Mouse (Mus musculus) midbrain, embryonic 12.5 days (tissue): Measurements from ENCODE around the gene Calm3. TPM values are rescaled to one million over a fixed set of nuclear protein-coding genes. Genes with fewer than 3 reads are reported as not detected.
A peak's percentile ranks its signal among the peaks of the same experiment; 100 is the strongest.

ENCODE experiments used
- ATAC-seq: fragments of 200-750 bp; cut with Nextera tagmentation; 2 replicates; pipeline ENCODE4 v1.8.0; 2017; ENCODE audit warnings: low read depth, moderate TSS enrichment, moderate library complexity; ENCODE audit not compliant: low FRiP score
- H3K27ac ChIP-seq: fragments of 300-500 bp; sonication (generic); replicated peaks from 2 replicates; pipeline ENCODE4 v1.5.1; 2016; ENCODE audit warnings: mild to moderate bottlenecking
- H3K27me3 ChIP-seq: fragments of 300-500 bp; sonication (generic); 2 replicates; pipeline ENCODE4 v1.6.1; 2016; ENCODE audit warnings: mild to moderate bottlenecking
- H3K36me3 ChIP-seq: fragments of 300-500 bp; sonication (generic); 2 replicates; pipeline ENCODE4 v1.6.1; 2016
- H3K4me1 ChIP-seq: fragments of 300-500 bp; sonication (generic); 2 replicates; pipeline ENCODE4 v1.6.1; 2016
- H3K4me2 ChIP-seq: fragments of 300-500 bp; sonication (generic); replicated peaks from 2 replicates; pipeline ENCODE4 v1.6.1; 2016; ENCODE audit warnings: mild to moderate bottlenecking, moderate library complexity
- H3K4me3 ChIP-seq: fragments of 300-500 bp; sonication (generic); 2 replicates; pipeline ENCODE4 v1.5.1; 2016; ENCODE audit warnings: mild to moderate bottlenecking
- H3K9ac ChIP-seq: fragments of 300-500 bp; sonication (generic); replicated peaks from 2 replicates; pipeline ENCODE4 v1.6.1; 2016; ENCODE audit warnings: mild to moderate bottlenecking, moderate library complexity
- H3K9me3 ChIP-seq: fragments of 300-500 bp; sonication (generic); 2 replicates; pipeline ENCODE4 v1.6.1; 2016; ENCODE audit warnings: mild to moderate bottlenecking
- WGBS: fragments of 180-500 bp; shearing (Covaris S2); methylation state at CpG from one replicate; pipeline ENCODE4 v1.1.7; 2016; 5-methylcytosine and 5-hydroxymethylcytosine counted together
- polyA plus RNA-seq: library from polyadenylated mRNA; unstranded; fragments of >200 nt; fragmentation: Nextera tagmentation; extraction: Ambion mirVana; gene quantifications from 2 replicates; pipeline ENCODE4 v1.2.1, GENCODE M21; 2016

Gene Calm3
- polyA plus RNA-seq, 1 experiment from 2014 or later: 224 TPM

DNA sequence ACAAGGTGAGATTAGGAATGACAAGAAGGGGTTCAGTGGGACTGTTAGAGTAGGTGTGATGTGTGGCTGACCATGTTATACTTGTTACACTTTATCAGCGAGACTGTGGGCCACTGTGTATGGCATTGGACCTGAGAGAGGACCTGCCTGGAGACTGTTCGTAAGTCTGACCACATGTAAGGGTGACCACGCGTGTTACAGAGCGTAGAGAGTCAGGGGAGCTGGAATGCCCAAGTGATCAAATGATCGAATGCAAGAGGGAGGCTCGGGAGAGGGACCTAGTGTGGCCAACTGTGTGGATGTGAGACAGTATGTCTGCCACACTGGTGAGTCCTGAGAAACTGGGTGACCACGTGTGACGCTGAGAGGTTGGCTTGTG, 31.6 kb downstream of the Calm3 start:
- H3K27ac ChIP-seq: no peak overlapping the region
- peak overlapping the region; percentile 35 for H3K4me3 ChIP-seq
- peaks cover 41% of the 10 kb centered on the region for H3K4me1 ChIP-seq

GRCm38 (mm10) chr7:16891641-16892351, 32.1 kb downstream of the Calm3 start, which contains the start of gene Gng8:
Gng8 (plus strand) TSS chr7:16891786.
- Histone ChIP-seq H3K36me3 (peaks cover 9% of the 10 kb centered on the region), H3K4me1 (peaks cover 41% of the 10 kb centered on the region), H3K27ac (peak within 1 kb of the TSS; percentile 55), H3K9me3 (no peaks in the 10 kb centered on the region), H3K4me3 (peak within 1 kb of the TSS; percentile 35), H3K27me3 (peaks cover 79% of the 10 kb centered on the region), H3K9ac (peak within 1 kb of the TSS; percentile 41), H3K4me2 (peak within 1 kb of the TSS; percentile 58)
- WGBS: under 1% methylated on average over 30 of the region's 30 CpGs
- peak; percentile 78 for ATAC-seq

More for the DNA sequence above, 31.6 kb downstream of the Calm3 start:
- peaks cover 6% of the 10 kb centered on the region; the same call in 1 of the 2 replicates for H3K36me3 ChIP-seq
- 40% methylated on average over 9 of the region's 9 CpGs for WGBS
- peak overlapping the region; percentile 58 for H3K4me2 ChIP-seq
- no peak overlapping the region for H3K9ac ChIP-seq
- peaks cover 75% of the 10 kb centered on the region for H3K27me3 ChIP-seq
- ATAC-seq: no peak
- H3K9me3 ChIP-seq: no peaks in the 10 kb centered on the region

DNA sequence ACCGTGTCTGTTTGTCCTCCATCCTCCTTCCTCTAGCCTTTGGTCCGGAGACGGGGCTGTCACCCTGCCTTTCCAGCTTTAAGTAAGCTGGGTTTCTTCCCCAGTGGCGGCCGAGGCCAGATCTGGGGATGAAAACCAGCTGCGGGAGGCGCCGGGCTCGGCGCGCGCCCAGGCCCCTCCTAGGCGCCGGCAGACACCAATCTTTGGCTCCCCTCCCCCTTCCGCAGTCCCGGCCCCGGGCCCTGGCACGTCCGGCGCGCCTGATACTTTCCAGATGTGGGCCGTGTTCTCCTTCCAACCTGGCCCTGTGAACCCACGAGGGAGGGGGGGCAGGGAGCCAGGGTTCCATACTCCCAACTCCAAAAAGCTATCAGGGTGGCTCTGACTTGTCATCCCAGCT, 33.0 kb downstream of the Calm3 start:
- no peak for ATAC-seq
- H3K9me3 ChIP-seq: peaks cover 2% of the 10 kb centered on the region
- H3K9ac ChIP-seq: peak overlapping the region; percentile 41
- H3K36me3 ChIP-seq: peaks cover 18% of the 10 kb centered on the region
- 2% methylated on average over 23 of the region's 23 CpGs for WGBS
- H3K27me3 ChIP-seq: peaks cover 88% of the 10 kb centered on the region
- H3K27ac ChIP-seq: peak overlapping the region; percentile 55; the same call in 1 of the 2 replicates
- H3K4me1 ChIP-seq: peaks cover 41% of the 10 kb centered on the region
- H3K4me2 ChIP-seq: peak overlapping the region; percentile 58
- peak overlapping the region; percentile 35 for H3K4me3 ChIP-seq

- Histone ChIP-seq H3K9me3 (peaks cover 6% of the 10 kb centered on the region), H3K4me2 (peak overlapping the region; percentile 58; the same call in 1 of the 2 replicates), H3K4me1 (peaks cover 40% of the 10 kb centered on the region), H3K9ac (peak overlapping the region; percentile 41), H3K4me3 (peak overlapping the region; percentile 35; the same call in 1 of the 2 replicates), H3K36me3 (peaks cover 22% of the 10 kb centered on the region), H3K27me3 (peaks cover 92% of the 10 kb centered on the region), H3K27ac (peak overlapping the region; percentile 55; the same call in 1 of the 2 replicates)
- 40% methylated on average over 6 of the region's 6 CpGs for WGBS
- ATAC-seq: no peak
Measured at GRCm38 (mm10) chr7:16890536-16890935, 33.4 kb downstream of the Calm3 start.

- 37% methylated on average over 55 of the region's 59 CpGs for WGBS
- peaks cover 85% of the 10 kb centered on the region for H3K27me3 ChIP-seq
- peaks cover 38% of the 10 kb centered on the region for H3K36me3 ChIP-seq
Measured at GRCm38 (mm10) chr7:16885905-16886304, 38.0 kb downstream of the Calm3 start.

DNA sequence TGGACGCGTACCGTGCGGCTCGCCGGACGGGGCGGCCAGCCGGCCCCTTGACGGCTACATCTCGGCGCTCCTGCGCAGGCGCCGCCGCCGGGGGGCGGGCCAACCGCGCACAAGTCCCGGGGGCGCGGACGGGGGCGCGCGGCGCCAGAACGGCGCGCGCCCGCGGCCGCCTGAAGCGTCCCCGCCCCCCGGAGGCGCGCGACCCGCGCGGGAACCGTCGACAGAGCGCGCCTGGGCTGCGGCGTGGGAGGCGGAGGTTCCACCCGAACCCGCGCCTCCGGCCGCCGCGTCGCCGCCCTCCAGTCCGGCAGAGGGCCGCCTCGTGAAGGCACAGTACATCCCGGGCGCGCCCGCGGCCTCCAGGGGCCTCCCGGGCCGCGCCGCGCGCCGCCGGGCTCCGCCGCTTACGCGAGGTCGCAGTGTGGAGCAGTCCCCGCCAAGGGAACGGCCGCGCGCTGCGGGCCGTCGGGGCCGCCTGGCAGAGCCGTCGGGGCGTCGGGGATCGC, 38.6 kb downstream of the Calm3 start:
- no peak overlapping the region for H3K27ac ChIP-seq
- H3K9me3 ChIP-seq: peaks cover 9% of the 10 kb centered on the region
- peak overlapping the region; percentile 37 for H3K4me2 ChIP-seq
- H3K36me3 ChIP-seq: peaks cover 38% of the 10 kb centered on the region
- H3K27me3 ChIP-seq: peaks cover 79% of the 10 kb centered on the region
- peak overlapping the region; percentile 32 for H3K4me3 ChIP-seq
- peaks cover 4% of the 10 kb centered on the region for H3K4me1 ChIP-seq
- H3K9ac ChIP-seq: no peak overlapping the region; the same call in 1 of the 2 replicates
- WGBS: 11% methylated on average over 76 of the region's 95 CpGs
- peak; percentile 61 for ATAC-seq

More at GRCm38 (mm10) chr7:16885905-16886304, 38.0 kb downstream of the Calm3 start:
- peak overlapping the region; percentile 32 for H3K4me3 ChIP-seq
- H3K4me2 ChIP-seq: no peak overlapping the region
- H3K4me1 ChIP-seq: peaks cover 4% of the 10 kb centered on the region
- 0 out of 2 replicates have a peak, but pooled peaks have one; percentile 5 for ATAC-seq
- H3K9me3 ChIP-seq: peaks cover 9% of the 10 kb centered on the region
- H3K27ac ChIP-seq: no peak overlapping the region
- H3K9ac ChIP-seq: no peak overlapping the region

DNA sequence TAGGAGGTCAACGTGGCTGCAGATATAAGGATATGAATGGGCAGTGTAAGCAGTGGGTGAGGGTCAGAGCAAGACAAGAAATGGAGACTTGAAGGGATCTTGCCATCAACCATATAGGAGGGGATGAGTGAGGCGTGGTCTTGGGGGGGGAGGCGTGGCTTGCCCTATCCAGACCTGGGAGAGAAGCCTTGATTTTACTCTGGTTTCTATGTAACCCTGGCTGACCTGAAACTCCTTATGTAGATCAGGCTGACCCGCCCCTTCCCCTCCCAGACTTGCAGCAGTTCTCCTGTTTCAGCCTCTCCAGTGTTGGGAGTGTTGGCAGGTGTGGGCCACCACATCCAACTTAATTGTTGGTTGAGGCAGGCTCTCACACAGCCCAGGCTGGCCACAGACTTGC, 39.6 kb downstream of the Calm3 start:
- peaks cover 9% of the 10 kb centered on the region for H3K9me3 ChIP-seq
- no peak overlapping the region for H3K4me2 ChIP-seq
- H3K4me1 ChIP-seq: peaks cover 13% of the 10 kb centered on the region
- H3K9ac ChIP-seq: no peak overlapping the region
- no peak for ATAC-seq
- no peak overlapping the region for H3K27ac ChIP-seq
- H3K36me3 ChIP-seq: peaks cover 38% of the 10 kb centered on the region
- WGBS: 71% methylated on average over 4 of the region's 4 CpGs
- peaks cover 70% of the 10 kb centered on the region for H3K27me3 ChIP-seq
- H3K4me3 ChIP-seq: no peak overlapping the region

DNA sequence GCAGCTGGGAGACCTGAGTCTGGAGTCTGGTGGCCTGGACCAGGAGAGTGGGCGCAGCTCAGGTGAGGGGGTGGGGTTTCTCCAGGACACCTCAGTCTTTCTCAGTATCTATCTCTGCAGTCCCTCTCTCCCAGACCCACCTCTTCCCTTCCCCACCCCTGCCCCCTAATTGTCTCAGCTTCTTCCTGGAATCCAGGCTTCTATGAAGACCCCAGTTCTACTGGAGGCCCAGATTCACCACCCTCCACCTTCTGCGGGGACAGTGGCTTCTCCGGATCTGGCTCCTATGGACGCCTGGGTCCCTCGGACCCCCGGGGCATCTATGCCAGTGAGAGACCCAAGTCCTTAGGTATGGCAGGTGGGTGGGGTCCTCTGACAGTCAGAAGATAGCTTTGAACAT, 40.8 kb downstream of the Calm3 start:
- WGBS: 97% methylated on average over 6 of the region's 6 CpGs
- Histone ChIP-seq H3K27ac (no peak overlapping the region), H3K4me3 (no peak overlapping the region), H3K27me3 (peaks cover 59% of the 10 kb centered on the region), H3K9me3 (peaks cover 9% of the 10 kb centered on the region), H3K36me3 (peaks cover 38% of the 10 kb centered on the region), H3K4me2 (no peak overlapping the region), H3K9ac (no peak overlapping the region), H3K4me1 (peaks cover 13% of the 10 kb centered on the region)
- no peak for ATAC-seq

DNA sequence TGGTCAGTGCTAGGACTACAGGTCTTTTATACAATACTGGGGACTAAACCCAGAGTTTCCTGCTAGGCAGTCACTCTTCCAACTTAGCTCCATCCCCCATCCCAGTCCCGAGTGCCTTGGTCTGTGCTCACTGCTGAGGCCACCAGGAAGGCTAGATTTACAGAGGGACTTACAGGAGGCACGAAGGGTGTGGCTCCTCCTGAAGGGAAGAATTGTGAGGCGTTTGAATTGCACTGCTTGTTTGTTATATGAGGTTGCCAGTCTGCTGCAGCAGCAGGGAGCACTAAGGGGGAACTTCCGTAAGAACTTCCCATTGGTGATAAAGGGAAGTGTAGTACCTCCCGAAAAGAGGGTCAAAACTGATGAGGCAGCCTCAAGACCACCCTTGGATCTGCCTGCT, 43.3 kb downstream of the Calm3 start:
- H3K4me2 ChIP-seq: peak overlapping the region; percentile 26; the same call in 1 of the 2 replicates
- peaks cover 34% of the 10 kb centered on the region for H3K27me3 ChIP-seq
- peaks cover 30% of the 10 kb centered on the region for H3K4me1 ChIP-seq
- no peak for ATAC-seq
- H3K27ac ChIP-seq: peak overlapping the region; percentile 81
- peak overlapping the region; percentile 39; the same call in 1 of the 2 replicates for H3K9ac ChIP-seq
- 10% methylated on average over 5 of the region's 5 CpGs for WGBS
- peaks cover 17% of the 10 kb centered on the region for H3K36me3 ChIP-seq
- peaks cover 4% of the 10 kb centered on the region for H3K9me3 ChIP-seq
- H3K4me3 ChIP-seq: no peak overlapping the region

GRCm38 (mm10) chr7:16879796-16880547, 43.9 kb downstream of the Calm3 start:
- peak overlapping the region; percentile 15 for H3K4me3 ChIP-seq
- H3K4me1 ChIP-seq: peaks cover 31% of the 10 kb centered on the region
- peak overlapping the region; percentile 39; the same call in 1 of the 2 replicates for H3K9ac ChIP-seq
- peak overlapping the region; percentile 26 for H3K4me2 ChIP-seq
- no peaks in the 10 kb centered on the region for H3K9me3 ChIP-seq
- peaks cover 28% of the 10 kb centered on the region for H3K27me3 ChIP-seq
- peak overlapping the region; percentile 81 for H3K27ac ChIP-seq
- peak; percentile 55 for ATAC-seq
- WGBS: 17% methylated on average over 8 of the region's 9 CpGs
- peaks cover 10% of the 10 kb centered on the region; the same call in 1 of the 2 replicates for H3K36me3 ChIP-seq

DNA sequence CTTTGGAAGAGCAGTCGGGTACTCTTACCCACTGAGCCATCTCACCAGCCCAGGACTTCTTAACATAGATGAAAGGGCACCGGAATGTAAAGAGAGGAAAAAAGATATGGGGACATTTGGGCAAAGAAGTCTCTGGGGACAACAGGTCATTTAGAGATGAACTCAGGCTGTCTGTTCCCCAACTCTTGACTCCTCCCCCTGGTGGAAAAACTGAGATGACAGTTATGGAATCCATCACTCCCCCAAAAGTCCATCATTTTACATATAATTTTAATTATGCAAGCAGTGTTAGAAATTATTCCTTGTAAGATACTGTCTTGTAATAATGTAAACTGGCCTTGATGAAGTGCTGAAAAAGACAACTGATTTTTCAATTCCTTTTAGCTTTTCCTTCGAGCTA, 46.2 kb downstream of the Calm3 start:
- Histone ChIP-seq H3K9me3 (no peaks in the 10 kb centered on the region), H3K4me3 (no peak overlapping the region), H3K27me3 (peaks cover 5% of the 10 kb centered on the region), H3K9ac (no peak overlapping the region), H3K36me3 (0 out of 2 replicates have a peak, but pooled peaks cover 4% of the 10 kb centered on the region), H3K27ac (no peak overlapping the region), H3K4me2 (no peak overlapping the region), H3K4me1 (peaks cover 31% of the 10 kb centered on the region)
- 89% methylated on average over 3 of the region's 3 CpGs for WGBS
- no peak for ATAC-seq
